Comparison of ENCODE assay signal across 17 mouse cellular contexts in genomic region chr14:11510173-11510572, GRCm38 (mm10). TPM values are rescaled to one million over a fixed set of nuclear protein-coding genes. Genes with fewer than 3 reads are reported as not detected.
DNase-seq lines count a peak whose midpoint lies in the region; ATAC-seq and TF ChIP-seq lines count a peak whose summit lies in the region.
"Had no signal": no experiment of that assay in that cellular context is flagged by ENCODE, and none has a peak within 500 bp of the region (broad histone marks: within the 10 kb centered on the region; RNA-seq: fewer than 3 reads in every experiment).

No protein-coding gene starts in this region.

- peak; percentile 35 for DNase-seq in kidney, adult 2 months
- no peak for DNase-seq in kidney, postnatal 4 days
- DNase-seq in MN1 (ENCODE audit: low spot score): peak; percentile 5
- DNase-seq in adrenal gland, adult 8-10 months: peak; percentile 27
- peak; percentile 22 for DNase-seq in heart, postnatal 0 days (ENCODE audit: low spot score)
- no peak for DNase-seq in retina, postnatal 1 day
- DNase-seq in lung, adult 18-20 months: no peak
- DNase-seq: cerebellum, postnatal 36 days; layer of hippocampus, postnatal 36 days; liver, postnatal 0 days; midbrain, embryonic 14.5 days had no signal

- H3K4me3 ChIP-seq in kidney, adult 2 months (ENCODE audit: insufficient read depth, low read depth, low read length): no peak overlapping the region
- no peak overlapping the region for H3K4me3 ChIP-seq in heart, postnatal 0 days (ENCODE audit: low read depth, low read length)
- H3K4me3 ChIP-seq: embryonic facial prominence, embryonic 12.5 days; limb, embryonic 12.5 days had no signal

- H3K4me1 ChIP-seq in kidney, adult 2 months (ENCODE audit: control insufficient read depth, insufficient read depth, low read length): no peaks in the 10 kb centered on the region
- no peaks in the 10 kb centered on the region for H3K4me1 ChIP-seq in heart, postnatal 0 days (ENCODE audit: control insufficient read depth, insufficient read depth)
- H3K4me1 ChIP-seq: limb, embryonic 12.5 days had no signal

- H3K4me2 ChIP-seq in heart, postnatal 0 days (ENCODE audit: low read depth, low read length): no peak overlapping the region
- H3K4me2 ChIP-seq: embryonic facial prominence, embryonic 12.5 days; limb, embryonic 12.5 days had no signal

- TF ChIP-seq CTCF in kidney, adult 2 months (conservative IDR thresholded peaks at IDR 0.05; ENCODE audit: insufficient read depth, insufficient read length, low read depth, low read length): no peak
- TF ChIP-seq CTCF in heart, postnatal 0 days (IDR thresholded peaks at IDR 0.05; ENCODE audit: low read depth): no peak

- H3K9ac ChIP-seq in heart, postnatal 0 days (replicated peaks; ENCODE audit: low read depth, low read length): no peak overlapping the region
- H3K9ac ChIP-seq: embryonic facial prominence, embryonic 12.5 days; limb, embryonic 12.5 days; liver, postnatal 0 days had no signal

- WGBS in kidney, adult 2 months: 52% methylated on average over 1 of the region's 1 CpGs
- WGBS in heart, postnatal 0 days: 10% methylated on average over 1 of the region's 1 CpGs

- no peaks in the 10 kb centered on the region; the same call in 1 of the 2 replicates for H3K27me3 ChIP-seq in kidney, adult 2 months (replicated peaks; ENCODE audit: control insufficient read depth, insufficient read depth, low read length)
- no peaks in the 10 kb centered on the region for H3K27me3 ChIP-seq in heart, postnatal 0 days (ENCODE audit: control insufficient read depth, insufficient read depth, low read length)
- H3K27me3 ChIP-seq: embryonic facial prominence, embryonic 12.5 days; limb, embryonic 12.5 days had no signal

- TF ChIP-seq EP300 in heart, postnatal 0 days (IDR thresholded peaks at IDR 0.05; ENCODE audit: low read depth): no peak

- H3K9me3 ChIP-seq in heart, postnatal 0 days (replicated peaks; ENCODE audit: control insufficient read depth, low read length): no peaks in the 10 kb centered on the region
- H3K9me3 ChIP-seq: embryonic facial prominence, embryonic 12.5 days had no signal

- no peak overlapping the region for H3K27ac ChIP-seq in kidney, adult 2 months (ENCODE audit: insufficient read depth, low read depth, low read length)
- no peak overlapping the region; the same call in 1 of the 2 replicates for H3K27ac ChIP-seq in heart, postnatal 0 days (ENCODE audit: low read depth)
- H3K27ac ChIP-seq: embryonic facial prominence, embryonic 12.5 days; hindbrain, postnatal 0 days; limb, embryonic 12.5 days; macrophage had no signal

- TF ChIP-seq POLR2A in kidney, adult 2 months (IDR thresholded peaks at IDR 0.05; ENCODE audit: low read depth, low read length): no peak

- no peaks in the 10 kb centered on the region for H3K36me3 ChIP-seq in kidney, adult 2 months (ENCODE audit: control insufficient read depth, insufficient read depth, low read length)
- H3K36me3 ChIP-seq in heart, postnatal 0 days (replicated peaks; ENCODE audit: control insufficient read depth, insufficient read depth, low read length): no peaks in the 10 kb centered on the region
- H3K36me3 ChIP-seq: embryonic facial prominence, embryonic 12.5 days; limb, embryonic 12.5 days had no signal

- ATAC-seq in heart, postnatal 0 days (ENCODE audit: insufficient read depth, low read depth): no peak
- ATAC-seq: activated CD4-positive, CD25-positive, alpha-beta regulatory T cell, adult 4 months; hindbrain, postnatal 0 days; liver, postnatal 0 days had no signal

RNA-seq across cellular contexts. Expression of gene Ptprg, which starts 43.2 kb away (rescaled TPM):
- polyA plus RNA-seq in kidney, adult 2 months (2012; rRNA removed): 39.2 and 44.2 TPM in 2 replicates
- total RNA-seq in adrenal gland, adult 8-10 months (2022): 100 to 1,000 TPM in 3 of 4 experiments, 10 to 100 TPM in 1; 96.2 to 135 (median 118) TPM
- 19.7 and 63.4 TPM in 2 replicates for total RNA-seq in heart, postnatal 0 days (2014; rRNA removed; ENCODE audit: low replicate concordance)
- polyA plus RNA-seq in heart, postnatal 0 days (2015; fragmentation: Nextera tagmentation; extraction: Ambion mirVana): 8.1 and 8.7 TPM in 2 replicates
- total RNA-seq: granulocyte monocyte progenitor cell, adult 5-6 weeks had no signal
- polyA plus RNA-seq: activated CD4-positive, CD25-positive, alpha-beta regulatory T cell, adult 4 months; macrophage had no signal

Comparison
In these comparisons a context has a peak if more than half of its experiments do, and no peak if none do; other contexts are left out.
1. DNase-seq: peak in kidney, adult 2 months (single experiment), MN1 (single experiment), adrenal gland, adult 8-10 months (single experiment) and heart, postnatal 0 days (single experiment); none in kidney, postnatal 4 days (0 of 2), retina, postnatal 1 day (single experiment) and lung, adult 18-20 months (0 of 2).